Mouse (Mus musculus): ENCODE results near the gene Vmn2r60. TPM values are rescaled to one million over a fixed set of nuclear protein-coding genes. Genes with fewer than 3 reads are reported as not detected.

Gene Vmn2r60
- polyA plus RNA-seq (2014; fragmentation: Illumina TruSeq; extraction: RNeasy Lipid Tissue Mini Kit (QIAGEN cat#74804); ENCODE audit: low read depth, low replicate concordance): not detected

DNA sequence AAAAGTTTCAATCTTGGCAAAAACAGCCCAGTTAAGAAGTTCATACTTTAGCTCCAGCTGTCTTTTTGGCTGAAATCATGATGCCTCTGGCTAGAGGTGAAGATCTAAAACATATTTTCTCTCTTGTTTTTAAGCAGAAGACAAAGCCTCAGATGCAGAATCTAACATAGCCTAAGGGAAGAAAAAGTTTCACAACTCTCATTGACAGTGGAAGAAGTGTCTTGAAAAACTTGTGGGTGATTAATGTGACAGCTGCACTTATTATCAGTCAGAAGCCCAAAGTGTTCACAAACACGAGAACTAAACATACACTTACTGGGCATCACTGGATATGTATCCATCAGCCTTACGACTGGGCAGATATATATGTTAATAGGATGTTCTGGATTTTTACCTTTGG is at the start of gene Vmn2r60:
Vmn2r60 (plus strand) TSS at position 301 of the 400 bp plus-strand sequence.

DNA sequence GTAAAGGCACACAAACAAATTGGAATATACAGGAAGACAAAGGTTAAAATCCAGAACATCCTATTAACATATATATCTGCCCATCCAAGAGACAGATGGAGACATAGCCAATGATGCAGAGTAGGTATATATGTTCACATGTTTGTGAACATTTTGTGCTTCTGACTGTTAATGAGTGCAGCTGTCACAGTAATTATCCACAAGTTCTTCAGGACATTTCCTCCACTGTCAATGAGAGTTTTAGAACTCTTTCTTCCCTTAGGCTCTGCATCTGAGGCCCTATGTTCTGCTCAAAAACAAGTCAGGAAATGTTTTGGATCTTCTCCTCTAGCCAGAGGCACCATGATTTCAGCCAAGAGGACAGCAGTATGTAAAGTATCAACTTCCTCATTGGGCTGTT is 48.6 kb upstream of the Vmn2r60 start, which contains the start of gene Vmn2r59:
Vmn2r59 (minus strand) TSS at position 101 of the 400 bp plus-strand sequence.

Other genes starting within 250 kb of the Vmn2r60 start
- gene Vmn2r58, start 235.1 kb upstream of the Vmn2r60 start, polyA plus RNA-seq (2014; fragmentation: Illumina TruSeq; extraction: RNeasy Lipid Tissue Mini Kit (QIAGEN cat#74804); ENCODE audit: low read depth, low replicate concordance): not detected
- not detected for gene Vmn2r59, start 48.7 kb upstream of the Vmn2r60 start, polyA plus RNA-seq (2014; fragmentation: Illumina TruSeq; extraction: RNeasy Lipid Tissue Mini Kit (QIAGEN cat#74804); ENCODE audit: low read depth, low replicate concordance)
- gene Vmn2r61, start 152.3 kb downstream of the Vmn2r60 start, polyA plus RNA-seq (2014; fragmentation: Illumina TruSeq; extraction: RNeasy Lipid Tissue Mini Kit (QIAGEN cat#74804); ENCODE audit: low read depth, low replicate concordance): not detected

All from heart, adult 10 weeks (tissue).